Mouse (Mus musculus) liver, postnatal 0 days (tissue): ENCODE measurements at regions not wholly inside any gene's neighbourhood (a gene's known extent, or its start where the extent isn't known, plus 50 kb on each side); places are given as distances from the start of the nearest gene placed in this dataset.

Source experiments
- CTCF ChIP-seq: sonication (generic); IDR thresholded peaks from 2 replicates; pipeline ENCODE4 v1.5.1; 2016; ENCODE audit warnings: antibody characterized with exemption, low read depth
- EP300 ChIP-seq: IDR thresholded peaks from 2 replicates; pipeline ENCODE4 v1.6.1; 2016; ENCODE audit warnings: antibody characterized with exemption, low read depth, mild to moderate bottlenecking

GRCm38 (mm10) chr2:161339327-161340001 lies 230.6 kb upstream of the Chd6 start:
- TF ChIP-seq CTCF (no peak), EP300 (no peak)
